Comparison of ENCODE assay signal across 19 mouse cellular contexts in the genomic region with DNA sequence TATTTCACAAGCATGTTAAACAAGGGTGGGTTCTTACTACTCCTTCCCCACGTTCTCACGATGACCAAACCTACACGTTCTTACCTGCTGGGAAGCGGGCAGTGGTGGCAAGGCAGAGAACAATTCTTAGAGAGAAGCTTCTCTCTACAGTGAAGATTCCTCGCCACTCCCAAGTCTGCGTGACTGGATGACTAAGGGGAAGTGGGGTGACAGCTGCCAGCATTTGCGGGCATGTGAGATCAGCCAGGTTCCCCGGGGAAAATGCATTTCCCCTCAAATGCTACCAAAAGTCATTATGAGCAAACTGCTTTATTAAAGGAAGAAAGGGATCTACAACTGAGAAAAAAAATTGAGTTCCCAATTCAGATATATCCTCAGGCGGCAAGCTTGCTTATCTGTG. TPM values are rescaled to one million over a fixed set of nuclear protein-coding genes. Genes with fewer than 3 reads are reported as not detected.
DNase-seq lines count a peak whose midpoint lies in the region; ATAC-seq lines count a peak whose summit lies in the region.
"Had no signal": no experiment of that assay in that cellular context is flagged by ENCODE, and none has a peak within 500 bp of the region (broad histone marks: within the 10 kb centered on the region; RNA-seq: fewer than 3 reads in every experiment).

No protein-coding gene starts in this region.

- 47% methylated on average over 9 of the region's 9 CpGs for WGBS in heart, embryonic 13.5 days
- WGBS in midbrain, embryonic 10.5 days: 75% methylated on average over 9 of the region's 9 CpGs
- WGBS in midbrain, embryonic 11.5 days: 72% methylated on average over 9 of the region's 9 CpGs
- WGBS in hindbrain, embryonic 13.5 days: 58% methylated on average over 9 of the region's 9 CpGs
- 42% methylated on average over 9 of the region's 9 CpGs for WGBS in midbrain, embryonic 14.5 days

- intact Hi-C loops in heart, postnatal 25 days (cut with DNase I): no loop called here

- DNase-seq in heart, postnatal 25 days (ENCODE audit: low spot score): no peak
- no peak for DNase-seq in midbrain, embryonic 10.5 days (ENCODE audit: low spot score)
- DNase-seq in midbrain, embryonic 11.5 days (ENCODE audit: low spot score, missing footprints): no peak
- DNase-seq in midbrain, embryonic 14.5 days: peak; percentile 47
- no peak for DNase-seq in cerebellum, adult 11 months
- no peak for DNase-seq in layer of hippocampus, postnatal 36 days
- DNase-seq: adrenal gland, adult 8-10 months; cerebellum, adult 9-11 months; kidney, postnatal 10 days; lung, adult 2 months; lung, postnatal 4 days; thymus, postnatal 36 days had no signal

- no peak overlapping the region for H3K27ac ChIP-seq in heart, embryonic 13.5 days (replicated peaks)
- peak overlapping the region; percentile 38; the same call in 1 of the 2 replicates for H3K27ac ChIP-seq in midbrain, embryonic 10.5 days (replicated peaks)
- H3K27ac ChIP-seq in midbrain, embryonic 11.5 days (ENCODE audit: low read depth, low read length): no peak overlapping the region
- peak overlapping the region; percentile 9; the same call in 1 of the 2 replicates for H3K27ac ChIP-seq in hindbrain, embryonic 13.5 days
- H3K27ac ChIP-seq in midbrain, embryonic 14.5 days (replicated peaks; ENCODE audit: low read depth, low read length): no peak overlapping the region

- H3K27me3 ChIP-seq in heart, embryonic 13.5 days (replicated peaks): peaks cover 76% of the 10 kb centered on the region
- no peaks in the 10 kb centered on the region for H3K27me3 ChIP-seq in midbrain, embryonic 10.5 days (ENCODE audit: low read depth, poor library complexity, severe bottlenecking)
- H3K27me3 ChIP-seq in midbrain, embryonic 11.5 days (ENCODE audit: control insufficient read depth, insufficient read depth, low read length): no peaks in the 10 kb centered on the region
- H3K27me3 ChIP-seq in hindbrain, embryonic 13.5 days: no peaks in the 10 kb centered on the region
- H3K27me3 ChIP-seq in midbrain, embryonic 14.5 days (ENCODE audit: control insufficient read depth, insufficient read depth, low read length): no peaks in the 10 kb centered on the region

- H3K9me3 ChIP-seq in heart, embryonic 13.5 days: no peaks in the 10 kb centered on the region
- H3K9me3 ChIP-seq in midbrain, embryonic 10.5 days (replicated peaks): no peaks in the 10 kb centered on the region
- H3K9me3 ChIP-seq in midbrain, embryonic 11.5 days (ENCODE audit: control insufficient read depth, low read length): no peaks in the 10 kb centered on the region
- no peaks in the 10 kb centered on the region for H3K9me3 ChIP-seq in hindbrain, embryonic 13.5 days
- no peaks in the 10 kb centered on the region for H3K9me3 ChIP-seq in midbrain, embryonic 14.5 days (ENCODE audit: control insufficient read depth, low read length)

- no peak for ATAC-seq in heart, embryonic 13.5 days (ENCODE audit: extremely low read depth, insufficient number of reproducible peaks, low FRiP score, low TSS enrichment)
- ATAC-seq in midbrain, embryonic 11.5 days (ENCODE audit: low FRiP score): no peak
- ATAC-seq in hindbrain, embryonic 13.5 days (ENCODE audit: low FRiP score): no peak
- ATAC-seq in midbrain, embryonic 14.5 days (ENCODE audit: low FRiP score, low TSS enrichment): no peak

- H3K4me1 ChIP-seq in heart, embryonic 13.5 days: peaks cover 14% of the 10 kb centered on the region
- H3K4me1 ChIP-seq in midbrain, embryonic 10.5 days: peaks cover 28% of the 10 kb centered on the region
- H3K4me1 ChIP-seq in midbrain, embryonic 11.5 days (ENCODE audit: control insufficient read depth, insufficient read depth, low read length): peaks cover 8% of the 10 kb centered on the region
- H3K4me1 ChIP-seq in hindbrain, embryonic 13.5 days (replicated peaks): peaks cover 15% of the 10 kb centered on the region
- H3K4me1 ChIP-seq in midbrain, embryonic 14.5 days (ENCODE audit: control insufficient read depth, insufficient read depth, low read length): peaks cover 10% of the 10 kb centered on the region

- no peaks in the 10 kb centered on the region for H3K36me3 ChIP-seq in heart, embryonic 13.5 days
- no peaks in the 10 kb centered on the region for H3K36me3 ChIP-seq in midbrain, embryonic 10.5 days
- no peaks in the 10 kb centered on the region for H3K36me3 ChIP-seq in midbrain, embryonic 11.5 days (ENCODE audit: control insufficient read depth, insufficient read depth, low read length)
- no peaks in the 10 kb centered on the region for H3K36me3 ChIP-seq in hindbrain, embryonic 13.5 days
- no peaks in the 10 kb centered on the region for H3K36me3 ChIP-seq in midbrain, embryonic 14.5 days (ENCODE audit: control insufficient read depth, insufficient read depth, low read length)

- no peak overlapping the region for H3K4me3 ChIP-seq in heart, embryonic 13.5 days
- H3K4me3 ChIP-seq in midbrain, embryonic 10.5 days: no peak overlapping the region
- H3K4me3 ChIP-seq in midbrain, embryonic 11.5 days (ENCODE audit: low read depth, low read length): no peak overlapping the region
- no peak overlapping the region for H3K4me3 ChIP-seq in hindbrain, embryonic 13.5 days
- no peak overlapping the region for H3K4me3 ChIP-seq in midbrain, embryonic 14.5 days (replicated peaks; ENCODE audit: low read depth, low read length)
- H3K4me3 ChIP-seq: erythroblast, embryonic 14.5 days had no signal

- H3K9ac ChIP-seq in heart, embryonic 13.5 days: no peak overlapping the region
- H3K9ac ChIP-seq in midbrain, embryonic 11.5 days (ENCODE audit: low read length): no peak overlapping the region
- no peak overlapping the region for H3K9ac ChIP-seq in hindbrain, embryonic 13.5 days
- no peak overlapping the region for H3K9ac ChIP-seq in midbrain, embryonic 14.5 days (replicated peaks; ENCODE audit: low read length)

- H3K4me2 ChIP-seq in heart, embryonic 13.5 days: peak overlapping the region; percentile 50
- H3K4me2 ChIP-seq in midbrain, embryonic 11.5 days: no peak overlapping the region
- H3K4me2 ChIP-seq in hindbrain, embryonic 13.5 days: peak overlapping the region; percentile 27; the same call in 1 of the 2 replicates
- H3K4me2 ChIP-seq in midbrain, embryonic 14.5 days (ENCODE audit: low read length): no peak overlapping the region

RNA-seq across cellular contexts. Expression of gene Spock1, which starts 18.4 kb away (rescaled TPM):
- 0.31 and 0.60 TPM in 2 replicates for polyA plus RNA-seq in heart, embryonic 13.5 days (2015; fragmentation: Nextera tagmentation; extraction: Ambion mirVana)
- under 1 TPM; 0.16 to 0.17 TPM for total RNA-seq in heart, postnatal 25 days (2021)
- 5.0 and 12.2 TPM in 2 replicates for polyA plus RNA-seq in midbrain, embryonic 10.5 days (2016; fragmentation: Nextera tagmentation; extraction: Ambion mirVana)
- polyA plus RNA-seq in midbrain, embryonic 11.5 days (2014; fragmentation: Nextera tagmentation; extraction: Ambion mirVana): 17.2 and 20.3 TPM in 2 replicates
- polyA plus RNA-seq in hindbrain, embryonic 13.5 days (2015; fragmentation: Nextera tagmentation; extraction: Ambion mirVana): 69.4 and 70.1 TPM in 2 replicates
- polyA plus RNA-seq in midbrain, embryonic 14.5 days (2014; fragmentation: Nextera tagmentation; extraction: Ambion mirVana): 66.2 and 73.1 TPM in 2 replicates
- total RNA-seq in layer of hippocampus, postnatal 36 days (2021): 100 to 1,000 TPM; 180 to 222 TPM
- total RNA-seq: granulocyte monocyte progenitor cell, adult 5-6 weeks; liver, adult 2 months; monocyte, adult 5-6 weeks had no signal
- polyA plus RNA-seq: liver, adult 2 months; spleen, adult 2 months had no signal

Comparison
In these comparisons a context has a peak if more than half of its experiments do, and no peak if none do; other contexts are left out.
1. H3K27ac ChIP-seq: peak in midbrain, embryonic 10.5 days (single experiment) and hindbrain, embryonic 13.5 days (single experiment); none in heart, embryonic 13.5 days (single experiment), midbrain, embryonic 11.5 days (single experiment) and midbrain, embryonic 14.5 days (single experiment).
2. H3K4me2 ChIP-seq: peak in heart, embryonic 13.5 days (single experiment) and hindbrain, embryonic 13.5 days (single experiment); none in midbrain, embryonic 11.5 days (single experiment) and midbrain, embryonic 14.5 days (single experiment).